Mouse (Mus musculus) gastrocnemius, adult 8-10 months (tissue): ENCODE measurements around the gene Tmem201. TPM values are rescaled to one million over a fixed set of nuclear protein-coding genes. Genes with fewer than 3 reads are reported as not detected.
"Not testable (repeated sequence)": the region's sequence is repeated elsewhere in the genome, so short reads cannot be mapped to it uniquely, and the experiment has no call there.

Experiments
- DNase-seq, 2 experiments: peaks; one replicate each; pipeline ENCODE4 v3.0.0; 2022; ENCODE audit warnings: low spot score in 2 of 2
- total RNA-seq, 4 experiments: library from RNA; stranded (reverse); gene quantifications; 2 replicates each; pipeline ENCODE4 v1.2.4; 2022

Gene Tmem201
- total RNA-seq, result 10 to 100 TPM; 41.7 to 44.1 (median 42.9) TPM

GRCm38 (mm10) chr4:149737383-149738324, at the start of gene Tmem201:
TSS of gene Tmem201 (minus strand) at chr4:149738044.
- peak; percentile 83 to 91 for DNase-seq

DNA sequence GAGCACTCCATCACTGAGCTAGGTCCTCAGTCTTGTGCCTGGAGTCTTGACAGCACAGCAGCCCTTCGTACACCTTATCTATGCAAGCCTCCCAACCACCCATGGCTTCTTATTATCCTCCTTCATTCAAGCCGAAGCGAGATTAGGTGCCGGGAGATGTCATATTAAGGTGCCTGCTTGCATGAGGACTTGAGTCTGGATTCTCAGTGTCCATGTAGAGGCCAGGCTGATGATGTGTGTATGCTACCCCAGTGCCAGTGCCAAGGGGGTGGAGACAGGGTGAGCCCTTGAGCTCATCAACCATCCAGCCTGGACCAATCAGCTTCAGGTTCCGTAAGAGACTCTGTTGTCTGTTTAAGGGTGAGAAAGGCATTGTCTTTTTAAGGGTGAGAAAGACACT, 47.1 kb upstream of the Tmem201 start:
- no peak for DNase-seq

GRCm38 (mm10) chr4:149784371-149784770, 46.5 kb upstream of the Tmem201 start:
- no peak for DNase-seq

DNA sequence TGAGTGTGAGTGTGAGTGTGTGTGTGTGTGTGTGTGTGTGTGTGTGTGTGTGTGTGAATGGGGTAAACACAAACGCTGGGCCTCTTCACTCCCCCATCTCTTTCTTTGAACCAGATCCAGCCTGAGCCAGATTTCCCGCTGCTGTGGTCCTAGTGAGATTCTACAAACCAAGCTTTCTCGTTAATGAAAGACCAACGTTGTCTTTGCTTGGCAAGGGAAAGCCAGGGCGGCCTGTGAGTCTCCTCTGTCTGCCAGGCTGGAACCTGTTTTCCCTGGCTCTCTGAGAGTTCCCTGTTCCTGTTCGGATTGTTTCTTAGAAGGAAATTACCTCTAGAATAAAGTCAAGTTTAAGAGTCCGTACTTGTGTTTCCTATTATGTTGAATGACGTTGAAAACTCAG, 45.1 kb upstream of the Tmem201 start:
- DNase-seq, result no peak

DNA sequence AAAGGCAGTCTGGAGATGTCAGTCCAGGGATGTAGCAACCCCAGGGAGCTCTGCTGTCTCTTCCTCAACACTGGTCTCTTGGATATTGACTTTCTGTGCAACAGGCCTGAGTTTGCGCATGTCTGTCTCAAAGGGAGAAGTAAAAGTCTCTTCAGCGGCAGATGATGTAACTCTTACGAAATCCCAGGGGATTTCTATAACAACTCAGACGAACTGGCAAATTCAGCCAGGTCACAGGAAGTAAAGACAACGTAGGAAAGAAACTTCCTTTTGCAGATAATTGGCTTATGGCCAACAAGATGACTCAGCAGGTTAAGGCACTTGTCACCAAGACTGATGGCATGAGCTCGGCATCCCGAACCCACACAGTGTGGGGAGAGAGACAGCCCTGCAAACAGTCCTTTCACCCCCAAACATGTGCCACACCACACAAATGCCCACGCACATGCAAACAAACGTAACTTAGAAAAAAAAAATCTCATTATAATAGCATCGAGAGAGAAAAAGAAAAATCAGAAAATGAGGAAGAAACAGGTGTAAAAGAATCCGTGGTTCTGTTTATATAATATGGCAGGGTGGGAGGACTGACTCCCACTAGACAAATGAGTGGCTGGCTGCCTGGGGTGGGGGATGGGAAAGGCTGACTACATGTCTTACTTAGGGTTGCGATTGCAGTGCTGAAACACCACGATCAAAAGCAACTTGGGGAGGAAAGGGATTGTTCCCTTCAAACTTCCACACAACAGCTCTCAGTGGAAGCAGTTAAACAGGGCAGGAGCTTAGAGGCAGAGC, 42.9 kb upstream of the Tmem201 start:
- DNase-seq, result no peak

GRCm38 (mm10) chr4:149779966-149780365, 42.1 kb upstream of the Tmem201 start:
- no peak for DNase-seq

GRCm38 (mm10) chr4:149777126-149777525, 39.3 kb upstream of the Tmem201 start:
- DNase-seq, result peak in 1 of 2 experiments; percentile 36

GRCm38 (mm10) chr4:149775760-149776362, 38.0 kb upstream of the Tmem201 start:
- DNase-seq, result no peak

- peak; percentile 82 to 83 for DNase-seq
Measured at GRCm38 (mm10) chr4:149775330-149775729, 37.5 kb upstream of the Tmem201 start.

DNA sequence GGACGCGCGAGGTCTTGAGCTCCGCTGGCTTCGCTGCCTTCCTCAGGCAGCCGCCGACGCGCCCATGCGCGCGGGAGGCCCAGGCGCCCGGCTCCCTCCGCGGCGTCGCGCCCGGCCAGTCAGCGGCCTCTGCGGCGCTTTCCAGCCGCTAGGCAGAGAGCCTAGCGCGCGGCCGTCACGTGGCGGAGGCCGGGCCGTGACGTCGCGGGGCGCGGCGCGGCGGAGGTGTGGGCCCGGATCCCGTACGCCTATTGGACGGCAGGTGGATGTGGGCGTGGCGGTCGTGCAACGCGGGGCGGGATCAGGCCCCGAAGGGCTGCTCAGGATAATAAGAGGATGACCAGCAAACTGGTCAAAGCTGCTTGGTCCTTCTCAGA, 36.2 kb upstream of the Tmem201 start, which contains the start of gene Slc25a33:
Gene Slc25a33 (minus strand): TSS at position 184 of the 377 bp plus-strand sequence.
- DNase-seq, result peak; percentile 96 to 97

- peak; percentile 27 to 41 for DNase-seq
Measured at GRCm38 (mm10) chr4:149773408-149774093, 35.7 kb upstream of the Tmem201 start.

DNA sequence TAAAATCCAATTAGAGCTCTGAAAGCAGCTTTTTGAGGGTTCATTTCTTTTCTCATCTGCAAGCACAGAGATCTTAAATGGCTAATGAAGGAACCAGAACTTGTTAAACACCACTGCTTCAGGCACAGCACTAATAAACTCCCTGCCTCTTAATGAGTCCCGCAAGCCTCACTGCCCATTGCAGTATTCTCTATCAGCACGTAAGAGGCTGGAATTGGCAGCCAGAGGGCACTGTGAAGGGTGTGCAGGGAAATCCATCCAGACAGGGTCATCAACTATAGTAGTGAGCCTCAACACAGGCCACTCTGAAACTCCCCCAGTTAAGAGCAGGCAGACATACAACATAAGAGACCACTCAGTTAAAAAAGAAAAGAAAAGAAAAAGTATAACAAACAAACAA, 34.5 kb upstream of the Tmem201 start:
- DNase-seq, result peak; percentile 32 to 39

DNA sequence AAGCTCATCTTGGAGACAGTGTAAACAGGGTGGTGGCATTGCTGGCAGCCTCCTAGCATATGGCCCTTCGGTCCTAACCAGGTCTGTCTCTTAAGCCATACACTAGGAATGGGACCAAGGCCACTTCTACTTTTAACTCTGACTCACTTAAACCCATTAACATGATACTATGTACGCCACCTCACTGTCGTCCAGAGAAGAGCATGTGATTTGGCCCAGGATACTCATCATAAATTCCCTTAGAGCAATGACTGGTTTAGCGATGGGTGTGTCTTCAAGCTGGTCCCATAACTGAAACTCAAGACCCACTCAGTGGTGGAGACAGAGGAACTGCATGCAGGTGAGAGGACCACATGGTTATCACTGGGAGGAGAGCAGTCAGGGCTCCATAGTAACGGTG, 27.4 kb upstream of the Tmem201 start:
- peak; percentile 20 to 37 for DNase-seq

DNA sequence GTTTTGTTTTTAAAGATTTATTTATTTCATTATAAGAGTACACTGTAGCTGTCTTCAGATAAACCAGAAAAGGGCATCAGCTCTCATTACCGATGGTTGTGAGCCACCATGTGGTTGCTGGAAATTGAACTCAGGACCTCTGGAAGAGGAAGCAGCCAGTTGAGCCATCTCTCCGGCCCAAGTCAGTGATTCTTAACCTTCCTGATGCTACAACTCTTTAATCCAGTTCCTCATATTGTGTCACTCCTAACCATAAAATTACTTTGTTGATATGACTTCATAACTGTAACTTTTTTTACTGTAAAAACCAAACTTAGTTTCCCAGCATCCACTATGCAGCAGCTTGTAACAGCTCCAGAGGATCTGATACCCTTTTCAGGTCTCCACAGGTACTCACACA, 25.5 kb upstream of the Tmem201 start:
- DNase-seq, result no peak

- DNase-seq, result no peak
Measured at GRCm38 (mm10) chr4:149759517-149759916, 21.7 kb upstream of the Tmem201 start.

DNA sequence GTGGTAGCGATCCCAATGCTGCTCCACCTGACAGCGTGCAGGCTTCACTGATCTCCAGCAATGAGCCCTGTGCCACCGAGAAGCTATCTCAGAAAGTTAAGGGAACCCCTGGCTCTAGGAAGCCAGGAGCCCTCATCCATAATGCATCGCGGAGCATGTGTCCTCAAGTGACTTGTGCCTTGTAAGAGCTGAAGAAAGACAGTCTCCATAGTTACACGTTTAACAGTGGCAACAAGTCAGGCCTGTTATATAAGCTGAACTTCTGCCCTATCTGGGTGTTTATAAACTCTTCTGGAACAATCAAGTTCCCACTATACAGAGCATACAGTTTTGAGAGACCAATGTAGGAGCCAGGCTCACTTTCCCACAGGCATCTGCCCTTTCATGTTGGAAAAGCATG, 20.6 kb upstream of the Tmem201 start:
- DNase-seq, result no peak

DNA sequence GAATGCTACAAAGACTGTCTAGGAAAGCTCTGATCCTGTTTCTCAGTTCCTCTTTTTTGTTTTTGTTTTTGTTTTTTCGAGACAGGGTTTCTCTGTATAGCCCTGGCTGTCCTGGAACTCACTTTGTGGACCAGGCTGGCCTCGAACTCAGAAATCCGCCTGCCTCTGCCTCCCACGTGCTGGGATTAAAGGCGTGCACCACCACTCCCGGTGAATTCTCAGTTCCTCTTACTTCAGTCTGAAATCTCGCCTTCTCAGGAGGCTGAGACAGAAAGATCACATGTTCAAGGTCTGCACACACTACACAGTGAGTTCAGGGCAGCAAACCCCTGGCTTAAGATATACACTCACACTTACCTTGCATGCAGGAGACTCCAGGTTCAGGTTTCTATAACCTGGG, 18.7 kb upstream of the Tmem201 start:
- DNase-seq, result not testable (repeated sequence)

DNA sequence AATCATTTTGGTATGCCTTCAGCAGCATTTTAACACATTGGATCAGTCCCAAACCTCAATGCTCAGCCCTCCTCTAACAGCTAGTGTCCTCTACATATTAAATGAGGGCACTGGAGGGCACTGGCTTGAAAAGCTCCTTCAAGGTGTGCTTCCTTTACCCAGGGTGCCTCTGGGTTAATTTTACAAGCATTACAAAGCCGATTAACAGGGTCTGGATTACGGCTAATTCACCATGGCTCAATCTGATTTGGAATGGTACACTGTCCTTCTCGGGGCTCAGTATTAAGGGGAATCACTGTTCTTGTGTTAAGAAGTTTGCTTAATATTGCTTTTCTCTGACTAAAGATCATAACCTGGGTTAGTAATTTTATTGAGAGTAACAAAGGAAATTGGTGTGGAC, 15.0 kb upstream of the Tmem201 start:
- DNase-seq, result no peak

GRCm38 (mm10) chr4:149752124-149752799, 14.4 kb upstream of the Tmem201 start:
- peak in 1 of 2 experiments; percentile 30 for DNase-seq

GRCm38 (mm10) chr4:149750671-149751070, 12.8 kb upstream of the Tmem201 start:
- DNase-seq, result no peak

DNA sequence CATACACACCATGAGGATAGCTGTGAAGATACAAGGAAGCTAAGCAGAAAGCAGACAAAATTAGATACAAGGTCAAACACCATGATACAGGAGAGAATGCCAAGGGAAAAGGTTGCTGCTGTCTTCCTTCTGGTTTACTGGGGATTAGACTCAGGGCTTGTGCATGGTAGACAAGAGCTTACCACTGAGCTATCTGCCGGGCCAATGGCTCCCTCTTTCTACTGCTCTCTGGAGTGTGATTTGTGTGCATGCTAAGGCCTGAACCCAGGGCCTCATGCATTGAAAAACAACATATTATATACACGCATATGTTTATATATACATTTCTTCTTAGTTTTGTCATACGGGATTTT, 11.8 kb upstream of the Tmem201 start:
- not testable (repeated sequence) for DNase-seq
